Mouse (Mus musculus) embryonic facial prominence, embryonic 10.5 days (tissue): ENCODE data around the gene Dmpk. TPM values are rescaled to one million over a fixed set of nuclear protein-coding genes. Genes with fewer than 3 reads are reported as not detected.
A peak's percentile ranks its signal among the peaks of the same experiment; 100 is the strongest.
"Not testable (repeated sequence)": the region's sequence is repeated elsewhere in the genome, so short reads cannot be mapped to it uniquely, and the experiment has no call there.

ENCODE experiments used
- DNase-seq: peaks from one replicate; pipeline ENCODE4 v3.0.0-alpha.2; 2017; ENCODE audit warnings: low spot score
- H3K27ac ChIP-seq: fragments of 300-500 bp; sonication (generic); replicated peaks from 2 replicates; pipeline ENCODE4 v1.5.1; 2016; ENCODE audit warnings: mild to moderate bottlenecking
- H3K27me3 ChIP-seq: fragments of 300-500 bp; sonication (generic); replicated peaks from 2 replicates; pipeline ENCODE4 v1.6.1; 2016; ENCODE audit warnings: low read depth, mild to moderate bottlenecking; ENCODE audit not compliant: poor library complexity, severe bottlenecking
- H3K36me3 ChIP-seq: fragments of 300-500 bp; sonication (generic); replicated peaks from 2 replicates; pipeline ENCODE4 v1.6.1; 2016; ENCODE audit warnings: mild to moderate bottlenecking, moderate library complexity
- H3K4me1 ChIP-seq: fragments of 300-500 bp; sonication (generic); 2 replicates; pipeline ENCODE4 v1.6.1; 2016
- H3K4me3 ChIP-seq: fragments of 300-500 bp; sonication (generic); 2 replicates; pipeline ENCODE4 v1.5.1; 2016; ENCODE audit warnings: mild to moderate bottlenecking, moderate library complexity
- H3K9me3 ChIP-seq: fragments of 300-500 bp; sonication (generic); 2 replicates; pipeline ENCODE4 v1.6.1; 2016; ENCODE audit warnings: mild to moderate bottlenecking
- WGBS: fragments of 180-500 bp; shearing (Covaris S2); methylation state at CpG from one replicate; pipeline ENCODE4 v1.1.7; 2016; 5-methylcytosine and 5-hydroxymethylcytosine counted together
- polyA plus RNA-seq: library from polyadenylated mRNA; unstranded; fragments of >200 nt; fragmentation: Nextera tagmentation; extraction: Ambion mirVana; gene quantifications from 2 replicates; pipeline ENCODE4 v1.2.1, GENCODE M21; 2016

Gene Dmpk
- polyA plus RNA-seq, 1 experiment from 2014 or later: 7.0 TPM

DNA sequence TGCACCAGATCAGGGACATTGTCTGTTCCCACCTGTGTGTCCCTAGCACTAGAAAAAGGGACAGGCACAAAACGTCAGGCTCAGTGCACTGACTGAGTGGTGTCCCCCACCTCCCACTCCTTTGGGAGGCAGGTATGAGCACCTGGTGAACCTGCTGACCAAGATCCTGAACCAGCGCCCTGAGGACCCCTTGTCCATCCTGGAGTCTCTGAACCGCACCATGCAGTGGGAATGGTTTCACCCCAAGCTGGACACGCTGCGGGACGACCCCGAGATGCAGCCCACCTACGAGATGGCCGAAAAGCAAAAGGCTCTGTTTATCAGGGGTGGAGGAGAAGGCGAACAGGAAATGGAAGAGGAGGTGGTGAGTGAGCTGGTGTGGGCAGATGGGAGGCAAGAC, 26.2 kb upstream of the Dmpk start:
- H3K9me3 ChIP-seq: no peaks in the 10 kb centered on the region
- H3K4me1 ChIP-seq: peaks cover 13% of the 10 kb centered on the region
- H3K27ac ChIP-seq: no peak overlapping the region
- DNase-seq: no peak
- no peaks in the 10 kb centered on the region for H3K27me3 ChIP-seq
- 88% methylated on average over 10 of the region's 10 CpGs for WGBS
- no peak overlapping the region for H3K4me3 ChIP-seq
- peaks cover 44% of the 10 kb centered on the region for H3K36me3 ChIP-seq

DNA sequence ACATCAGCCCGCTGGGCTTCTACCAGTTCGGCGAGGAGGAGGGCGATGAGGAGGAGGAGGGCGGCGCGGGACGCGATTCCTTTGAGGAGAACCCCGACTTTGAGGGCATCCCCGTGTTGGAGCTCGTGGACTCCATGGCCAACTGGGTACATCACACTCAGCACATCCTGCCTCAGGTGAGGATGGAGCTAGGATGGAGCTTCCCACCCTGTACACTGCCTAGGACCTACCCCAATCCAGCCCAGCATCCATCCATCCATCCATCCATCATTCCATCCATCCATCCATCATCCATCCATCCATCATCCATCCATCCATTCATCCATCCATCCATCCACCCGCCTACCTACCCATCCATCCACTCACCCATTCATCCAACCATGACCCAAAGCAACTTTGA, 17.8 kb upstream of the Dmpk start:
- H3K4me3 ChIP-seq: peak overlapping the region; percentile 32; the same call in 1 of the 2 replicates
- no peak for DNase-seq
- peaks cover 43% of the 10 kb centered on the region for H3K27me3 ChIP-seq
- H3K9me3 ChIP-seq: peaks cover 10% of the 10 kb centered on the region
- 52% methylated on average over 13 of the region's 13 CpGs for WGBS
- no peaks in the 10 kb centered on the region for H3K36me3 ChIP-seq
- no peak overlapping the region for H3K27ac ChIP-seq
- no peaks in the 10 kb centered on the region for H3K4me1 ChIP-seq

DNA sequence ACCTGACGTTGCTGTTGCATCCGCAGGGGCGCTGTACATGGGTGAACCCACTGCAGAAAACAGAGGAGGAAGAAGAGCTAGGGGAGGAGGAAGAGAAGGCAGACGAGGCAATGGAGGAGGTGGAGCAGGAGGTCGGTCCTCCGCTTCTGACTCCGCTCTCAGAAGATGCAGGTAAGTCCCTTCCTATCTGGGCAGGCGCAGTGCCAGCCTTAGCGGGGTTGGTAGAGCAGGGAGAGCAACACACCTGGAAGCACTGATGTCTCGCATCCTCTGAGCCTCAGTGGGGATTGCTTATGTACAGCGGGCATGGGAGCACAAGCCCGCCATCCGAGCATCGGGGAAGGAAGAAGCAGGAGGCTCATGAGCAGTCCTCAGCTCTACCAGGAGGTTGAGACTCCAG, 16.6 kb upstream of the Dmpk start:
- Histone ChIP-seq H3K9me3 (peaks cover 10% of the 10 kb centered on the region), H3K4me1 (no peaks in the 10 kb centered on the region), H3K27me3 (peaks cover 43% of the 10 kb centered on the region), H3K27ac (no peak overlapping the region), H3K4me3 (no peak overlapping the region), H3K36me3 (no peaks in the 10 kb centered on the region)
- DNase-seq: no peak
- WGBS: 43% methylated on average over 14 of the region's 14 CpGs

DNA sequence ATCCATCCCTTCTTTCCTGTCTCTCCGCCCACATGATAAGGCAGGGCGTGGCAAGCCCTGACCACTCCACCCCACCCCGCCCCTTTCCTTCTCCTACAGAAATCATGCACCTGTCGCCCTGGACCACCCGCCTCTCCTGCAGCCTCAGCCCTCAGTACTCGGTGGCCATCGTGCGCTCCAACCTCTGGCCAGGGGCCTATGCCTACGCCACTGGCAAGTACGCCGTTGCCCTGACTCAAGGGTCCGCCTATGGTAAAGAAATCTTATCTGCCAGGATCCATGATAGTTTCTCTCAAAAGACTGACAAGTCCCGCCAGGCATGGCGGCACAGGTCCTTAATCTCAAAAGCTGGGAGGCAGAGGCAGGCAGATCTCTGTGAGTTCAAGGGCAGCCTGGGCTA, 15.7 kb upstream of the Dmpk start:
- H3K27ac ChIP-seq: no peak overlapping the region
- no peak overlapping the region for H3K4me3 ChIP-seq
- peaks cover 43% of the 10 kb centered on the region for H3K27me3 ChIP-seq
- H3K4me1 ChIP-seq: no peaks in the 10 kb centered on the region
- DNase-seq: no peak
- 68% methylated on average over 14 of the region's 14 CpGs for WGBS
- H3K9me3 ChIP-seq: peaks cover 10% of the 10 kb centered on the region
- no peaks in the 10 kb centered on the region for H3K36me3 ChIP-seq

DNA sequence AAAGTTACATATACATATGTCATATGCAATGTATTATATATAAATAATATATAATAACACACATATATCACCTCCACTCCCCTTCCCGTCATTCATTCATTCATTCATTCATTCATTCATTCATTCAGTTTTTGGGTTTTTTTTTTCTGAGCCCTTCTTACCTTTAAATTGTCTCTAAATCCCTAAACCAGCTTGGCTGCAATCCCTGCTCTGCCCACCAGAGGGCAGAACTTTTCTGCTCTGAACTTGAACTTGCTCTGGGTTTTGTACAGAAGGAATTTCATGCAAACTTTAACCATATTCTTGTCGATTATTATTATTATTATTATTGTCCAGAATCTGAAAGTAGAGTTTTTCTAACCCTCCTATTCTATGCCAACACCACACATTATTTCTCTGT, 14.9 kb upstream of the Dmpk start:
- peaks cover 43% of the 10 kb centered on the region for H3K27me3 ChIP-seq
- WGBS: 7% methylated on average over 2 of the region's 2 CpGs
- H3K36me3 ChIP-seq: no peaks in the 10 kb centered on the region
- no peak overlapping the region for H3K4me3 ChIP-seq
- H3K27ac ChIP-seq: no peak overlapping the region
- no peaks in the 10 kb centered on the region for H3K4me1 ChIP-seq
- peak; percentile 75 for DNase-seq
- peaks cover 10% of the 10 kb centered on the region for H3K9me3 ChIP-seq

DNA sequence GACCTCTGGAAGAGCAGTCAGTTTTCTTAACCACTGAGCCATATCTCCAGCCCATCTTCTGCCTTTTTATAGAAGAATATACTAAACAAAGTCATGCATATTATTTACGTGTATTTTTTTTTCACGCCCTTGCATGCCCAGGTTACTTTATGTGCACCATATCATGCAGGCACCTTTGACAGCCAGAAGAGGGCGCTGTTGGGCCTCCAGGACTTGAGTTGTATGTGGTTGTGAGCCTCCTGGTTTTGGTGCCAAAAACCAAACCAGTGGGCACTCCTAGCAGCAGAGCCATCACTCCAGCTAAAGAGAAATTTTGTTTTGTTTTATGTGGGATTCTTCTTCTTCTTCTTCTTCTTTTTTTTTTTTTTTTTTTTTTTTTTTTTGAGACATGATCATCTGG, 14.1 kb upstream of the Dmpk start:
- Histone ChIP-seq H3K9me3 (peaks cover 10% of the 10 kb centered on the region), H3K4me1 (no peaks in the 10 kb centered on the region), H3K4me3 (no peak overlapping the region), H3K36me3 (no peaks in the 10 kb centered on the region), H3K27me3 (peaks cover 37% of the 10 kb centered on the region), H3K27ac (no peak overlapping the region)
- 54% methylated on average over 3 of the region's 3 CpGs for WGBS
- DNase-seq: no peak

DNA sequence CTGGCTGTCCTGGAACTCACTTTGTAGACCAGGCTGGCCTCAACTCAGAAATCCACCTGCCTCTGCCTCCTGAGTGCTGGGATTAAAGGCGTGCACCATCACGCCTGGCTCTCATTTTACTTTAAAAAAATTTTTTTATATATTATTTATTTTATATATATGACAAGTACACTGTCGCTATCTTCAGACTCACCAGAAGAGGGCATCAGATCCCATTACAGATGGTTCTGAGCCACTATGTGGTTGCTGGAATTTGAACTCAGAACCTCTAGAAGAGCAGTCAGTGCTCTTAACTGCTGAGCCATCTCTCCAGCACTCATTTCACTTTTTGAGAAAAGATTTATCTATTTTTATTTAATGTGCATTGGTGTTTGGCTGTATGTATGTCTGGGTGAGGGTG, 12.6 kb upstream of the Dmpk start:
- H3K27ac ChIP-seq, H3K36me3 ChIP-seq, H3K4me3 ChIP-seq, DNase-seq, H3K9me3 ChIP-seq, H3K4me1 ChIP-seq: not testable (repeated sequence)
- H3K27me3 ChIP-seq: peaks cover 22% of the 10 kb centered on the region
- WGBS: 55% methylated on average over 3 of the region's 3 CpGs

DNA sequence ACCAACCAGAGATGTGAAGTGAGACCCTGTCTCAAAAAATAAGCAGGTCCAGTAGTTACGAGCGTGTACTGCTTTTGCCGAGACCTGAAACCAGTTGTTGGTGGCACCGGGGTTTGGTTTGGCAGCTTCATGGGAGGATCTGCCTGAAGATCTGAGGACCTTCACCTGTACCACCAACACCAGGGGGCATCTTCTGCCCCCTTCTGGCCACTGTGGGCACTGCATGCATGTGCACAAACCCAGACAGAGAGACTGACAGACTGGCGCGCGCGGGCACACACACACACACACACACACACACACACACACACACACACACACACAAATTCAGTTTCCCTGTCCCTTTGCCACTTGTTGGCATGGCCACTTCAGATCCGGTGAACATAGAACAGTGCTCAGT, 10.1 kb upstream of the Dmpk start:
- 87% methylated on average over 9 of the region's 9 CpGs for WGBS
- Histone ChIP-seq H3K9me3 (no peaks in the 10 kb centered on the region), H3K4me3 (no peak overlapping the region), H3K27ac (no peak overlapping the region), H3K27me3 (no peaks in the 10 kb centered on the region), H3K36me3 (peaks cover 10% of the 10 kb centered on the region), H3K4me1 (peaks cover 25% of the 10 kb centered on the region)
- peak; percentile 54 for DNase-seq

DNA sequence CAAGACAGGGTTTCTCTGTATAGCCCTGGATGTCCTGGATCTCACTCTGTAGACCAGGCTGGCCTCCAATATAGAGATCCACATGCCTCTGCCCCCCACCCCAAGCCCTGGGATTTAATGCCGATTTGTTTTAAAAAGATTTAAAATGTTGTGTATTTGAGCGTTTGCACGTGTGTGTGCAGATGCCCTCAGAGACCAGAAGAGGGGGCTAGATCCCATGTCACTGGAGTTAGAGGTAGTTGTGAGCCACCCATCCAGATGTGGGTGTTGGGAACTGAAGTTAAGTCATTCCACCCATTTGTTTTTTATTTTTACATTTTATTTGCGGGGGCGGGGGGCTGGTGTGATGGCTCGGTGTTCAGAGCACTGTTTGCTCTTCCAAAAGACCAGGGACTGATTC, 9.2 kb upstream of the Dmpk start:
- H3K27ac ChIP-seq: no peak overlapping the region
- H3K9me3 ChIP-seq: no peaks in the 10 kb centered on the region
- WGBS: 94% methylated on average over 6 of the region's 6 CpGs
- H3K4me1 ChIP-seq: peaks cover 25% of the 10 kb centered on the region
- H3K27me3 ChIP-seq: no peaks in the 10 kb centered on the region
- H3K4me3 ChIP-seq: peak overlapping the region; percentile 99; the same call in 1 of the 2 replicates
- peaks cover 20% of the 10 kb centered on the region for H3K36me3 ChIP-seq
- DNase-seq: no peak

DNA sequence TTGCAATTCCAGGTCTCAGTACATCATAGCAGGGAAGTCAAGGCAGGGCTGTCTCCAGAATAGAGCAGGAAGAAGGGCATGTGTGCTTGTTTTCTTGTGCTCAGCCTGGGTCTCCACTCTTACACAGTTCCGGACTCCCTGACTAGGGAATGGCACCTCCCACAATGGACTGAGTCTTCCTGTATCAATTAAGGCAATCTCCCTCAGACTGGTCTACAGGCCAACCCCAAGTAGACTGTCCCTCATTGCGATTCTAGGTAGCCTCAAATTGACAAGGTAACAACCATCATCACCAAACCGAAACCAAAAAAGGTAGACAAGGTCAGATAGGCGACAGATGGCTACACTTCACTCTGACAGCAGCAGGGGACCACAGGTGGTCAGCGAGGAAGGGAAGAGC, 8.4 kb upstream of the Dmpk start:
- DNase-seq: no peak
- Histone ChIP-seq H3K27ac (0 out of 2 replicates have a peak overlapping the region, but pooled peaks have one; percentile 40), H3K4me1 (peaks cover 25% of the 10 kb centered on the region), H3K36me3 (peaks cover 28% of the 10 kb centered on the region), H3K4me3 (peak overlapping the region; percentile 99), H3K9me3 (no peaks in the 10 kb centered on the region), H3K27me3 (no peaks in the 10 kb centered on the region)
- 54% methylated on average over 5 of the region's 5 CpGs for WGBS

DNA sequence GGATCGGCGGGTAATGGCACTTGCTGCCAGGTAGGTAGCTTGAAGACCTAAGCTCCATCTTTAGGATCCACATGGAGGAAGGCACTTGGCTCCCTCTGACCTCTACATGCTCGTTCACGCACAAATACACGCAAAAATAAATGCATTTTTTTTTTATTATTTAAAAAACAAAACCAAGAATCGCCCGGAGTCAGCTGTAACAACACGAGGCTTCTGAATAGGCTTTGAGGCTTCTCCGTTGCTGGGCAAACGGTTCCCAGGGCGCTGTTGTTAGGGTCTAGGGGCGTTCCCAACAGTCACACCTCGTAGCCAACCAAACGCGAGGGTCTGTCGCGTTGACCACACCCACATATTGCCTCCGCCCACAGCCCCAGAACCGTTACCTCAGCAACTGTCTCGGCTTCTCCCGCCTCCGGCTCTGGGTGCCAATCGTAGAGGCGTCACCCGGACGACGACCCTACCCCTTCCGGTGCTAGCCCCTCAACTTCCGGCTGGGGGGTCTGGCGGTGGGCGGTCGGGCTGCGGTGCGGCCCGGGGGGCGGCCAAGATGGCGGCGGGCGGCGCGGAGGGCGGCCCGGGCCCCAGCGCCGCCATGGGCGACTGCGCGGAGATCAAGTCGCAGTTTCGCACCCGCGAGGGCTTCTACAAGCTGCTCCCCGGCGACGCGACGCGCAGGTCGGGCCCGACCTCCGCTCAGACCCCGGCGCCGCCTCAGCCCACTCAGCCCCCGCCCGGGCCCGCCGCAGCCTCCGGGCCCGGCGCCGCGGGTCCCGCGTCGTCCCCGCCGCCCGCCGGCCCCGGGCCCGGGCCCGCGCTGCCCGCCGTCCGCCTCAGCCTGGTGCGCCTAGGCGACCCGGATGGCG, 7.7 kb upstream of the Dmpk start, which contains the start of gene Dmwd:
Gene Dmwd, plus strand, starts transcription at position 505 of the 863 bp plus-strand sequence.
- Histone ChIP-seq H3K27ac (peak within 1 kb of the TSS; percentile 93), H3K9me3 (no peaks in the 10 kb centered on the region)
- WGBS: under 1% methylated on average over 91 of the region's 91 CpGs

DNA sequence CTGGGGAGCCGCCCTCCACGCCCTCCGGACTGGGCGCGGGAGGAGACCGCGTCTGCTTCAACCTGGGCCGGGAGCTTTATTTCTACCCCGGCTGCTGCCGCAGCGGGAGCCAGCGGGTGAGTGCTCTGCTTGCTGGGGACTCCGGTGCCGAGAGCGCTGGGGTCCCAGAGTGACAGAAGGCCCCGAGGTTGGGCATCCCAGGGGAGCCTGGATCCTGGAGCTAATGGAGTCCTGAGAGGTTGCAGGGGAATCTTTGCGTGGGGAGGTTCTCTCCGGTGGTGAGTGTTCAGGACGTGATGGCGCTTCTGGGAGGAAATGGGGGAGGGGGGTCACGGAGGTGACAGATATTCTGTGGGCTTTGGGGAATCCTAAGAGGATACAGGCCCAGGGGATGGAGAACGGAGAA, 7.1 kb upstream of the Dmpk start:
- H3K4me3 ChIP-seq: peak overlapping the region; percentile 99
- under 1% methylated on average over 22 of the region's 22 CpGs for WGBS
- no peaks in the 10 kb centered on the region for H3K27me3 ChIP-seq
- DNase-seq: peak; percentile 46
- peaks cover 27% of the 10 kb centered on the region for H3K4me1 ChIP-seq
- H3K27ac ChIP-seq: peak overlapping the region; percentile 93
- peaks cover 41% of the 10 kb centered on the region for H3K36me3 ChIP-seq
- no peaks in the 10 kb centered on the region for H3K9me3 ChIP-seq

More for the DNA sequence above, 7.7 kb upstream of the Dmpk start, which contains the start of gene Dmwd:
- Histone ChIP-seq H3K27me3 (no peaks in the 10 kb centered on the region), H3K4me3 (peak within 1 kb of the TSS; percentile 99), H3K36me3 (peaks cover 35% of the 10 kb centered on the region), H3K4me1 (peaks cover 25% of the 10 kb centered on the region)
- peak; percentile 99 for DNase-seq

DNA sequence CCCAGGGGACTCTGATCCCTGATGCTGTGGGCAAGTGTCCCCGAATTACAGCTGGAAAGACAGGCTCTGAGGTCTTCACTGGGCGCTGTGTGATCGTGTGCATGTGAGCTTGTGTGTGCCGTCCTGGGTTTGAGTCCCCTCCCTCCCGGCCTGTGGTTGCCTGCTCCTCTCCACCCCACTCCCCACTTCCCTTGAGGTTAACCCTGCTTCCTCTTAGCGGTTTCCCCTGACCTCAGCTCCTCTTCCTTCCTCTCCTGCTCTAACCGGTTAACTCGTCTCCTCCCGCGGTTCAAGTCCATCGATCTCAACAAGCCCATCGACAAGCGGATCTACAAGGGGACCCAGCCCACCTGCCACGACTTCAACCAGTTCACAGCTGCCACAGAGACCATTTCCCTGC, 5.9 kb upstream of the Dmpk start:
- H3K4me1 ChIP-seq: peaks cover 39% of the 10 kb centered on the region
- H3K27me3 ChIP-seq: no peaks in the 10 kb centered on the region
- peak overlapping the region; percentile 99 for H3K4me3 ChIP-seq
- no peaks in the 10 kb centered on the region for H3K9me3 ChIP-seq
- WGBS: 77% methylated on average over 14 of the region's 14 CpGs
- no peak overlapping the region for H3K27ac ChIP-seq
- DNase-seq: no peak
- H3K36me3 ChIP-seq: peaks cover 53% of the 10 kb centered on the region
